Mouse (Mus musculus) heart, postnatal 0 days (tissue): ENCODE measurements around the gene Slain1.

ENCODE experiments used
- CTCF ChIP-seq: IDR thresholded peaks from 2 replicates; pipeline ENCODE4 v1.5.1; 2016; ENCODE audit warnings: antibody characterized with exemption, control low read depth, low read depth
- EP300 ChIP-seq: IDR thresholded peaks from 2 replicates; pipeline ENCODE4 v1.6.1; 2016; ENCODE audit warnings: antibody characterized with exemption, low read depth

- TF ChIP-seq EP300 (no peak), CTCF (no peak)
Observed at GRCm38 (mm10) chr14:103699308-103699707, 49.3 kb downstream of the Slain1 start.
